Mouse (Mus musculus) layer of hippocampus, adult 9-11 months (tissue): ENCODE measurements at regions not wholly inside any gene's neighbourhood (a gene's known extent, or its start where the extent isn't known, plus 50 kb on each side); places are given as distances from the start of the nearest gene placed in this dataset.

Source experiments
- DNase-seq: peaks from one replicate; pipeline ENCODE4 v3.0.0; 2022

GRCm38 (mm10) chr12:32273474-32273873 is 65.0 kb upstream of the Pik3cg start:
- no peak for DNase-seq

DNA sequence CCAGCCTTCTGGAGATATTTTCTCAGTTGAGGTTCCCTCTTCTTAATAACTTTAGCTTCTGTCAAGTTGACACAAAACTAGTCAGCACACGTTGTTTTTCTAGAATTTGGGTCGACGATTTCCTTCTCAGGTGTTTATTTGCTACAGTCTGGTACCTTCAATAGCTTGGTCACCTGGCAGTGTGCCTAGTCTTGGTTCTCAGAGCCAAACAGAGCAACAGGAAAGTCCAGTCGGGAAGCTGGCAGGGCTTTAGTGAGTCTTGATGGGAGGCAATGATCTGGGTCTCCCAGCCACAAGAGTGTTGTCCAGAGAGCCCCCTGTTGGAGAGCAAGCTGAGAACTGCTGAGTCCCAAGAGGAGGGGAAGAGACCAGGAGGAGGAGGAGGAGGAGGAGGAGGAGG is 71.4 kb upstream of the Pik3cg start:
- no peak for DNase-seq

DNA sequence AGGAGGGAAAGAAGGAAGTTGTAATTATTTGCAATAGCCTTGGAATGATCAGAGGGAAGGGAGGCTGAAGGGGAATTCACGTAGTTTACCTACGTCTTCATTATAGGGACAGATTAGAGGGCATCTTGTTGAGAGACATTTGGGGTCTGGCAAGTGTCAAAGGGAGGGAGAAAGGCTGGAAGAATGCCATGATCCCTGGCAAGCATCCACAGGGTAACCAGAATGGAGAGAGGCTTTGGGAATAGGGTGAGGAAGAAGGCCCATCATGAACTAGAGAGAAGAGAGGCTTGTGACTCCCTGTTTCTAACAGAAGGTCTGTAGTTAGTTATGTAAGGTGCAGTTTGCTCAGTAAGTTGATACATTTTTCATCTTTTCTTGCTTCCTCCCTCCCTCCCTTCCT is 71.8 kb upstream of the Pik3cg start:
- DNase-seq = no peak

DNA sequence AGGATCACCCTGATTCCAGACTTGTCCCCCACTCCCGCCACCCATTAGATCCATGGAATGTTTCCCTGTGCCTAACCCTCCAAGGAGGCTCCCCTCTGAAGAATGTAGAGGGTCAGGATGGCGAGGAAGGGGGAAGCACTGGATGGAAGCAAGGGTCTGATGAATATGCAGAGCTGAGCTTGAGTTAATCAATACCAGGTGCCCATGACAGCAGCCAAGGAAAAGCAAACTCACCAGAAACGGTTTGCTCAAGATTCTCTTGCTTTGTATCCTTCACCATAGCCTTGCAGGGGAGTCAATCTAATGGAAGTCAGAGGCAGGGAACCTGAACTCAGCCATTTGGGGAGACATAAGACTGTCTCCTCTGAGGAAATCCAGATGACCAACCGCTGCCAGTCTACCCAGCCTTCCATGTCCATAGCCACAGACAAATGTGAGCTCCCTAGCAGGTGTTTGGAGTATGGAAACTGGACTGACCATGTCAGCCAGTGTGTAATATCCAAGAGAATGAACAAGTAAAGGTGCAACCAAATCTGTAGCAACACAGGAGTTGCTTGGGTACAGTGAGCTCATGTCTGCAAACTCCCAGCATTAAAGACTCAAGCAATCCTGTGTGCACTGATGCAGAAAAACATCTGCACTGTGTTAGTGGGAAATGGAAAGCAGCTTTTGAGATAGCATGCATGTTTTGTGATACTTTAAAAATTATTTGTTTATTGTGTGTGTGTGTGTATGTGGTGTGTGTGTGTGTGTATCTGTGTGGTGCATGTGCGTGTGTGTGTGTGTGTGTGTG is 74.1 kb upstream of the Pik3cg start:
- no peak for DNase-seq

GRCm38 (mm10) chr12:32285039-32285438 is 76.6 kb upstream of the Pik3cg start:
- DNase-seq = no peak

- DNase-seq = no peak
These were observed 78.2 kb upstream of the Pik3cg start for GRCm38 (mm10) chr12:32286652-32287051.

GRCm38 (mm10) chr12:32291145-32291544 is 82.7 kb upstream of the Pik3cg start:
- DNase-seq = no peak

DNA sequence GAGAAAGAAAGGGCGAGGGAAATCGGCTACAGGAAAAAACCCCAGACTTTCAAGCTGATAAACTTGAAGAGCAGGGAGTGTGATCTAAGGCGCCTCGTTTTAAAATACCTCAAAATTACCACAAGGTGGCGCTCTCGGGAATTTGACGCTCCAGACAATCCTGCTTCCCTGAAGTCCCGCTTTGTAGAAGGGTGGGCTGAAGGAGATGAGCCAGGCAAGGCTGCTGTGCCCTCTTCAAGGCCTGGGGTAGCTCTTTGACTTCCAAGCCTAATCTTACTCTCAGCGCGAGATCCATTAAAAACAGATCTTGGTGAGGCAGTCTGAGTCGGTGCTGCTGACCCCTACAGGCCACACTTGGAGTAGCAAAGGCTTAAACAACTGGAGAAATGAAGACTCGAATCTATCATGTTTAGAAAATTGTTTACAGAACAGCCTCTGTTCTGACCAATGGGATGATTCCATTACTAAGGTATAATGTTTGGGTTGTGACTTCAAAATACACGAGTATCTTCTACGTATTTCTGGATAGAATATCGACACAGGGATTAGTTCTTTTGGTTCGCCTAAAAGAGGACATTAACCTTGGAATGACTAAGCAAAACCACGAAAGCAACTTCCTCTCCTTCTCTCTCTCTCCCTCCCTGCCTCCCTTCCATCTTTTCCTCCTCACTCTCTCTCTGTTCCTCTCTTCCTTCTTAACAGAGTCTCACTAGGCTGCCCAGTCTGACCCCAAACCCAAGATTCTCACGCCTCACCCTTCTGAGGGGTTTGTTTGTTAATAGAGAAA is 83.7 kb upstream of the Pik3cg start:
- peak; percentile 32 for DNase-seq

DNA sequence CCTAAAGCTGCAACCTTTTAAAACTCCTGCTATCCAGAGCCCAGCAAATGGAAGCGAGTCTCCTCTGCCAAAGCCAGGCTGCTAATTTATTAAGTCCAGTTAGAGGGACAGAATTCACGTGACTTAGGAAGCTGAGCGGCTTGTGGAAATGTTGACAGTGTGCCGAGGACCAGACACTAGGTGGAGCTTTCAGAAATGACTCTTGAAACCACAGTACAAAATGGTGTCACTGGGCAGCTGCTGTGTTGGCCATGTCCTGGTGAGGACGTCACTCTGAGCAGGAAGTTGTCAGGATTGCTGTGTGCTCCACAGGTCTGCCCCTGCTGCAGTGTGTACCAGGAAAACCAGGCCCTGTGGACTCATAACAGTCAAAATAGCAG is 84.3 kb upstream of the Pik3cg start:
- no peak for DNase-seq

DNA sequence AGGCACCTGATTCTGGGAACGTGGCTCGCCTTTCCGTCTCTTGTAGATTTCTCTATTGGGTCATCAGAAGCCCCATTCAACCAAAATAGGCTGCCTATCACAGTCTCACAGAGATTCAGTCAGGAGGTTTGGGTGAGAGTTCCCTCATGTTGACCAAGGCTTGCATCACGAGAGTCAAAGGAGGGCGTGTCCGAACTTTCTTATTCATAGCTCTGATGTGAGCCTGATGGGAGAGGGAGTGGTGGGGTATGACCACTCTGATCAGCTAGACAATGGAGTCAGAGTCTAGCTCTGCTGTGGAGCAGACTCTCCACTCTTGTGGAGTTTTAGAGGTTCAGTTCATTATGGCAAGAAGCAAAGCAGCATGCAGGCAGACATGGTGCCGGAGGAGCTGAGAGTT is 81.1 kb upstream of the Ccdc71l start:
- DNase-seq = no peak

GRCm38 (mm10) chr12:32299714-32300113 is 78.8 kb upstream of the Ccdc71l start:
- no peak for DNase-seq

GRCm38 (mm10) chr12:32305736-32306135 is 72.8 kb upstream of the Ccdc71l start:
- DNase-seq = no peak

DNA sequence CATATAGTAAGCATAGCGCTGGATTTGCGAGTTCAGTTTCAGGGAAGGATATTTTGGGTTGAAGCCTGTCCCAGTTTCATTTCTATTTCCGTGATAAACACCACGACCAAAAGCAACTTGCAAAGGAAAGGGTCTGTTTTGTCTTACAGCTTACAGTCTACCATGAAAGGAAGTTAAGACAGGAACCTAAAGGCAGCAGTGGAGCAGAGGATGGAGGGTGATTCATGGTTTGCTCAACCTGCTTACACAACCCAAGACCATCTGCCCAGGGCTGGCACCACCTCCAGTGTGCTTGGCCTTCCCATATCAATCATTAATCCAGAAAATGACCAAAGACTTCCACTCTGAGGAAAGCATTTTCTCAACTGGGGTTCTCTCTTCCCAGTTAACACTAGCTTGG is 72.2 kb upstream of the Ccdc71l start:
- no peak for DNase-seq

DNA sequence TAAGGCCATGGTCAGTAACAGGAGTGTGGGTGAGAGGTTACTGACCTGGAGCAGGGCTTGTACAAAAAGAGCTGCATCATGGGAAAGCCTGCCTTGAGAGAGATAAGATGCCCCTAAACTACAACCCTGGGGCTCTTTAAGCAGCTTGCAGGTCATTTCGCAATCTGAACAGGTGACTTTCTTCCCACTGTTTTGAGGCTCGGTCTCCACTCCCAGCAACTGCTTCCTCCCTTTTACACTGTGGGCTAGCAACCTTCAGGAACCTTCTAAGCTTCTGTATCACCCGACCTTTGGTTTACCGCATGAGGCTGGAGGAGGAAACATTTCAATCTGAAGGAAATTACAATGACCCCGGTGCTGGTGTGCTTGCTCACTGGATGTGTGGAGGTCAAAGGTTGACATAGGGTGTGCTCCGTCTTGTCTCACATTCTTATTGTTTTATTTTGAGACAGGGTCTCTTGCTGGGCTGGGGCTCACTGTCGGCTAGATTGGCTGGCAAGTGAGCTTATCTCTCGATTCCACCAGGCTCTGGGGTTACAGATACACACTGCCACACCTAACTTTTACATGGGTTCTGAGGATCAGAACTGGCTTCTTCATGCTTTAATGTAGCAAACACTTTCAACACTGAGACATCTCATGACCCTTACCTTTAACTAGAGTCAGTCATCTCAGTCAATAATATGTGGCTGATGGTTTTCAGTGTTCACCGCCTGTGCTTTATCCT is 71.1 kb upstream of the Ccdc71l start:
- DNase-seq = no peak

GRCm38 (mm10) chr12:32315099-32315783 is 63.3 kb upstream of the Ccdc71l start:
- DNase-seq = no peak
